Mouse (Mus musculus) stomach, postnatal 0 days (tissue): ENCODE measurements around the gene Mrpl43. TPM values are rescaled to one million over a fixed set of nuclear protein-coding genes. Genes with fewer than 3 reads are reported as not detected.

Experiments
- ATAC-seq: fragments of 200-750 bp; cut with Nextera tagmentation; 2 replicates; pipeline ENCODE4 v1.8.0; 2017; ENCODE audit not compliant: low FRiP score, low TSS enrichment
- DNase-seq: peaks from one replicate; pipeline ENCODE4 v3.0.0-alpha.2; 2016; ENCODE audit warnings: low spot score
- H3K27ac ChIP-seq: fragments of 300-500 bp; sonication (generic); replicated peaks from 2 replicates; pipeline ENCODE4 v1.5.1; 2014; ENCODE audit warnings: mild to moderate bottlenecking, control low read depth
- H3K27me3 ChIP-seq: fragments of 300-500 bp; sonication (generic); 2 replicates; pipeline ENCODE4 v1.6.1; 2014; ENCODE audit warnings: low read length; ENCODE audit not compliant: control insufficient read depth, insufficient read depth
- H3K36me3 ChIP-seq: fragments of 300-500 bp; sonication (generic); 2 replicates; pipeline ENCODE4 v1.6.1; 2014; ENCODE audit warnings: low read length, mixed read lengths; ENCODE audit not compliant: control insufficient read depth, insufficient read depth
- H3K4me1 ChIP-seq: fragments of 300-500 bp; sonication (generic); replicated peaks from 2 replicates; pipeline ENCODE4 v1.6.1; 2014; ENCODE audit warnings: antibody characterized with exemption; ENCODE audit not compliant: control insufficient read depth, insufficient read depth
- H3K4me2 ChIP-seq: fragments of 300-500 bp; sonication (generic); replicated peaks from 2 replicates; pipeline ENCODE4 v1.6.1; 2014; ENCODE audit warnings: low read depth, mild to moderate bottlenecking, control low read depth, moderate library complexity
- H3K4me3 ChIP-seq: fragments of 300-500 bp; sonication (generic); 2 replicates; pipeline ENCODE4 v1.5.1; 2014; ENCODE audit warnings: low read depth, low read length, control low read depth
- H3K9ac ChIP-seq: fragments of 300-500 bp; sonication (generic); 2 replicates; pipeline ENCODE4 v1.6.1; 2014; ENCODE audit warnings: mild to moderate bottlenecking, low read length, control low read depth, mixed read lengths
- H3K9me3 ChIP-seq: fragments of 300-500 bp; sonication (generic); 2 replicates; pipeline ENCODE4 v1.6.1; 2016; ENCODE audit warnings: low read length; ENCODE audit not compliant: control insufficient read depth
- CTCF ChIP-seq: IDR thresholded peaks from 2 replicates; pipeline ENCODE4 v1.5.1; 2016; ENCODE audit warnings: antibody characterized with exemption, low read depth, mild to moderate bottlenecking, moderate library complexity
- EP300 ChIP-seq: optimal IDR thresholded peaks from 2 replicates; pipeline ENCODE3; 2016; ENCODE audit warnings: antibody characterized with exemption
- WGBS: fragments of 180-500 bp; shearing (Covaris S2); extraction: QIAGEN DNeasy Blood & Tissue Kit; methylation state at CpG from one replicate; pipeline ENCODE4 v1.1.7; 2014; 5-methylcytosine and 5-hydroxymethylcytosine counted together
- polyA plus RNA-seq: library from polyadenylated mRNA; unstranded; fragments of >200 nt; fragmentation: Nextera tagmentation; extraction: Ambion mirVana; gene quantifications from 2 replicates; pipeline ENCODE4 v1.2.1, GENCODE M21; 2015

Mrpl43 gene
- polyA plus RNA-seq, 1 experiment from 2014 or later = 67.2 TPM

DNA sequence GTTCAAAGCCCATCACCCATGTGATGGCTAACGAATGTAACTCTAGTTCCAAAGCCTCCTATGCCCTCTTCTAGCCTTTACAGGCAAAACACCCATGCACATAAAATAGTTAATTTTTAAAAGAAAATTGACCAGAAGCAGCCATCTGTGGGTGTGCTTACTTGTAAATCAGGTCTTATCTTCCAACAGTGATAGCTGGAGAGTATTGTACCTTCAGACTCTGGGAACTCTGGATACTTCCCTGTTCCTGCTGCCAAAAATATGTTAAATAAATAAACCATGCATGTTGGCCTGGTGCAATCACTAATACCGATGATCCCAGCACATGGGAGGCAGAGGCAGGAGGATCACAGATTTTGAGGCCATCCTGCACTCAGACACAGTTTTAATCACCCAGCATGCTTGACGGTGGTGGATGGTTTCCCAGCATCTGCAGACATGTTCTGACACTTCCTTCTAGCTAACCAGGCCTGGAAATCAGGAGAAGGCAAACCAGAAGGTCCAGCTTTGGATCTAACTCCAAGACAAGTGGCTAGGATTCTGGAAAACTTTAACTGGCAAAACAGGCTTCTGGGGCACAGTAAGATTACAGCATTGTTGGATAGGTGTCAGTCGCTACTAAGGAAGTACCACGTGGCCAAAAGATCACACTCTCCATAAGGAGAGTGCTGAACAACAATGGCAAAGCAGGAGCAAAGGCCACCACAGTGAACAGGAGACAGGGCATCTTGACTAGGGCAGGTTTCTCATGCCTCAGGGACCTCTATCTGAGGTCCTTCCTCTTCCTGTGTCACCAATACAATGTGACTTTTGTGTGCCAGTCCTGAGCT, 20.9 kb downstream of the Mrpl43 start:
- Histone ChIP-seq H3K9ac (no peak overlapping the region), H3K27ac (peak overlapping the region; percentile 41; the same call in 1 of the 2 replicates), H3K27me3 (no peaks in the 10 kb centered on the region), H3K4me2 (no peak overlapping the region), H3K36me3 (peaks cover 6% of the 10 kb centered on the region; the same call in 1 of the 2 replicates), H3K4me1 (no peaks in the 10 kb centered on the region; the same call in 1 of the 2 replicates), H3K9me3 (no peaks in the 10 kb centered on the region), H3K4me3 (no peak overlapping the region)
- WGBS = 38% methylated on average over 5 of the region's 5 CpGs
- ATAC-seq (no peak), DNase-seq (no peak)
- no peak for TF ChIP-seq CTCF
- TF ChIP-seq EP300 = peak; percentile 31

DNA sequence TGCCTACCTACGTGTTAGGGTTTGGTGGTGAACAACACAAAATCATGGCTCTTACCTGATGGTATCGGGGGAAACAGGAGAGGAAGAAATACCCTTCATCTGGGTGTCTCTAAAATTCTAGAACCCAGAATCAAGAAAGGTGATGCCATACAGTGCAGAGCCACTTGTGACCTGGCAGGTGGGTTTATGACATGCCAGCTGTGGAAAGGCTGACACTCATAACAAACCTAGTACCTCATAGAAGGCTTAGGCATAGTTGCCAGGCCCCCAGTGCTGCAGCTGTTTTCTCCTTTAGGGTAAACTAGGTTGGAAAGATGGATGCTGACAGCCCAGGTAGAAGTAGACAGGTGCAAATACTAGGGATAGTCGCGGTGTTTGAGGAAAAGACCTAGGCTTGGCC, 21.8 kb downstream of the Mrpl43 start:
- Histone ChIP-seq H3K27me3 (no peaks in the 10 kb centered on the region), H3K9ac (no peak overlapping the region), H3K4me3 (no peak overlapping the region), H3K27ac (no peak overlapping the region), H3K4me1 (no peaks in the 10 kb centered on the region), H3K4me2 (no peak overlapping the region), H3K36me3 (peaks cover 10% of the 10 kb centered on the region; the same call in 1 of the 2 replicates), H3K9me3 (no peaks in the 10 kb centered on the region)
- TF ChIP-seq EP300 = no peak
- no peak for TF ChIP-seq CTCF
- 94% methylated on average over 4 of the region's 4 CpGs for WGBS
- no peak for ATAC-seq
- no peak for DNase-seq

GRCm38 (mm10) chr19:44983366-44983765, 22.9 kb downstream of the Mrpl43 start:
- whole genome bisulfite sequencing = 86% methylated on average over 6 of the region's 6 CpGs
- no peak for ATAC-seq

DNA sequence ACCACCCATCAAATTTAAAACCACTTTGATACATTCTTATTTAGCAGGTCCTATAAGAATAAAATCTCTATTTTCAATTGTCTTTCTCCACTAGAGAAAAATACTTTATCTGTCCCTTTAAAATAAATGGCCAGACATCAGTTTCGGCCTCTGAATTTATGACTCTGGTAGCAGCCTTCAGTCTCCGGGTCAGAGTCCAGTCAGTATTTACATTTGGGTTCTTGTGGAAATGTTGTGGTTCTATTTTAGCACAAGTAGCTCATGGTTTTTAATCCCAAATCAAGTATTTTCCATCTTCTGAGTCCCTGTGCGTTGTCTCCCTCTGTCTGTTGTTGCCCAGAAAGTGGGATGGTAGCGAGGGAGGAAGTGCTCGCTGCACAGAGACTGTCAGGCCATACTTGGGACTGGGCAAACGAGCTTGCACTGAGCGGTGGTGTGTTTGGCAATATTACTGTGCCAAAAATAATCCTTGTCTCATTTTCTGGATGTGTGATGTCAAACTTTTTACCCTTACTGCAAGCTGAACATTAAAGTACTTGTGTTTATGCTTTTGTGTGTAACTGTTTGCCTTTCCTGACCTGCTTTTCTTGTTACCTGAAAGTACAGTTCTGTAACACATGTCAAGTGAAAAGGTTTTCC, 23.6 kb downstream of the Mrpl43 start:
- WGBS = 45% methylated on average over 7 of the region's 7 CpGs
- ATAC-seq (no peak), DNase-seq (no peak)
- Histone ChIP-seq H3K27ac (no peak overlapping the region), H3K4me2 (no peak overlapping the region), H3K4me1 (no peaks in the 10 kb centered on the region), H3K4me3 (no peak overlapping the region), H3K27me3 (no peaks in the 10 kb centered on the region), H3K9me3 (no peaks in the 10 kb centered on the region), H3K9ac (no peak overlapping the region), H3K36me3 (peaks cover 10% of the 10 kb centered on the region; the same call in 1 of the 2 replicates)
- no peak for TF ChIP-seq EP300
- 0 out of 2 replicates have a peak, but pooled peaks have one; percentile 5 for TF ChIP-seq CTCF

More at GRCm38 (mm10) chr19:44983366-44983765, 22.9 kb downstream of the Mrpl43 start:
- Histone ChIP-seq H3K27me3 (no peaks in the 10 kb centered on the region), H3K4me3 (no peak overlapping the region), H3K4me2 (no peak overlapping the region), H3K36me3 (peaks cover 10% of the 10 kb centered on the region; the same call in 1 of the 2 replicates), H3K9ac (no peak overlapping the region), H3K4me1 (no peaks in the 10 kb centered on the region), H3K27ac (peak overlapping the region; percentile 49; the same call in 1 of the 2 replicates), H3K9me3 (no peaks in the 10 kb centered on the region)
- no peak for DNase-seq
- no peak for TF ChIP-seq CTCF

DNA sequence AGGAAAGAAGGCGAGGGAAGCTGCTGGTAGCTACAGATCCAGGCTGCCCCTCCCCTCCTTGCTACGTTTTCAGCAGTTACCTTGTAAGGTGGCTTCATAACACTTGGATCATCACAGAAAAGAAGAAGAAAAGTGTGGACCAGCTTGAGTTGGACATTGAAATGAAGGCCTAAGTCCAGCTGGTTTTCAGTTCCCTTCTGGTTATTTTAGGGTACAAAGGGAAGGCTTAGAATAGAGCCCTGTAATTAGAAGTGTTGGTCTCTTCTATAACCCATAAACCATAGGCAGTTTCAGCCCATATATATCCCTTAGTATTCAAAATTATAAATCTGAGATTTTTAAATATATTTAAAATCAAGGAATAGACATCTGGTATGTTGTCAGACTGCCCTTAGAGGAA, 25.5 kb downstream of the Mrpl43 start:
- Histone ChIP-seq H3K36me3 (peaks cover 14% of the 10 kb centered on the region; the same call in 1 of the 2 replicates), H3K4me3 (no peak overlapping the region), H3K4me1 (no peaks in the 10 kb centered on the region), H3K4me2 (no peak overlapping the region), H3K9me3 (no peaks in the 10 kb centered on the region), H3K27ac (no peak overlapping the region), H3K9ac (no peak overlapping the region), H3K27me3 (no peaks in the 10 kb centered on the region)
- TF ChIP-seq EP300 (no peak), CTCF (no peak)
- WGBS = 58% methylated on average over 2 of the region's 2 CpGs
- ATAC-seq (no peak), DNase-seq (no peak)
